Comparison of ENCODE assay signal across 23 mouse cellular contexts in genomic region chr5:106814611-106815010, GRCm38 (mm10).
DNase-seq lines count a peak whose midpoint lies in the region; ATAC-seq and TF ChIP-seq lines count a peak whose summit lies in the region.
"Had no signal": no experiment of that assay in that cellular context is flagged by ENCODE, and none has a peak within 500 bp of the region (broad histone marks: within the 10 kb centered on the region; RNA-seq: fewer than 3 reads in every experiment).

No protein-coding gene starts in this region.

- no peak for TF ChIP-seq EP300 in liver, postnatal 0 days (IDR thresholded peaks at IDR 0.05; ENCODE audit: low read depth)

- H3K4me1 ChIP-seq in liver, embryonic 15.5 days (replicated peaks), result no peaks in the 10 kb centered on the region
- peaks cover 76% of the 10 kb centered on the region for H3K4me1 ChIP-seq in megakaryocyte, embryonic 14.5 days
- peaks cover 5% of the 10 kb centered on the region; the same call in 1 of the 2 replicates for H3K4me1 ChIP-seq in liver, postnatal 0 days (ENCODE audit: insufficient read depth)

- no peaks in the 10 kb centered on the region for H3K9me3 ChIP-seq in liver, embryonic 15.5 days (replicated peaks)
- H3K9me3 ChIP-seq in megakaryocyte, embryonic 14.5 days, result no peaks in the 10 kb centered on the region
- no peaks in the 10 kb centered on the region for H3K9me3 ChIP-seq in liver, postnatal 0 days (ENCODE audit: low read length)
- H3K9me3 ChIP-seq: embryonic facial prominence, embryonic 10.5 days; embryonic facial prominence, embryonic 12.5 days; forebrain, embryonic 13.5 days; G1E had no signal

- no peak for TF ChIP-seq CTCF in liver, postnatal 0 days (IDR thresholded peaks at IDR 0.05; ENCODE audit: low read depth)

- H3K36me3 ChIP-seq in liver, embryonic 15.5 days (replicated peaks), result no peaks in the 10 kb centered on the region
- H3K36me3 ChIP-seq in megakaryocyte, embryonic 14.5 days (replicated peaks; ENCODE audit: low read length), result no peaks in the 10 kb centered on the region
- no peaks in the 10 kb centered on the region for H3K36me3 ChIP-seq in liver, postnatal 0 days (replicated peaks; ENCODE audit: insufficient read depth, low read length)
- H3K36me3 ChIP-seq: embryonic facial prominence, embryonic 10.5 days; embryonic facial prominence, embryonic 12.5 days; G1E had no signal

- WGBS in liver, embryonic 15.5 days (ENCODE audit: insufficient replicate concordance), result 42% methylated on average over 6 of the region's 6 CpGs
- WGBS in liver, postnatal 0 days (ENCODE audit: insufficient replicate concordance), result 37% methylated on average over 6 of the region's 6 CpGs

- H3K9ac ChIP-seq in liver, embryonic 15.5 days, result no peak overlapping the region
- no peak overlapping the region for H3K9ac ChIP-seq in liver, postnatal 0 days (replicated peaks)
- H3K9ac ChIP-seq: embryonic facial prominence, embryonic 12.5 days; forebrain, embryonic 13.5 days had no signal

- no peak overlapping the region for H3K4me3 ChIP-seq in liver, embryonic 15.5 days (replicated peaks)
- H3K4me3 ChIP-seq in megakaryocyte, embryonic 14.5 days (replicated peaks), result peak overlapping the region; percentile 69
- no peak overlapping the region for H3K4me3 ChIP-seq in liver, postnatal 0 days (ENCODE audit: low read depth, low read length)
- H3K4me3 ChIP-seq: embryonic facial prominence, embryonic 10.5 days; embryonic facial prominence, embryonic 12.5 days; forebrain, embryonic 13.5 days had no signal

- peak; percentile 41; the same call in 1 of the 2 replicates for ATAC-seq in frontal cortex, adult (ENCODE audit: low TSS enrichment)
- peak; percentile 71 for ATAC-seq in liver, embryonic 15.5 days (ENCODE audit: insufficient read depth)
- ATAC-seq in megakaryocyte, adult 5-6 weeks (ENCODE audit: poor library complexity, severe bottlenecking), result no peak
- 0 out of 2 replicates have a peak, but pooled peaks have one; percentile 29 for ATAC-seq in liver, postnatal 0 days
- ATAC-seq: activated CD4-positive, CD25-positive, alpha-beta regulatory T cell, adult 4 months; CD4-positive, CD25-positive, alpha-beta regulatory T cell, adult 4 months; forebrain, embryonic 13.5 days; Patski had no signal

- H3K27me3 ChIP-seq in liver, embryonic 15.5 days, result peaks cover 13% of the 10 kb centered on the region
- H3K27me3 ChIP-seq in megakaryocyte, embryonic 14.5 days (replicated peaks), result peaks cover 41% of the 10 kb centered on the region
- no peaks in the 10 kb centered on the region for H3K27me3 ChIP-seq in liver, postnatal 0 days (ENCODE audit: insufficient read depth, low read length)

- H3K4me2 ChIP-seq in liver, embryonic 15.5 days, result peak overlapping the region; percentile 27
- no peak overlapping the region for H3K4me2 ChIP-seq in liver, postnatal 0 days (ENCODE audit: low read depth, low read length)
- H3K4me2 ChIP-seq: embryonic facial prominence, embryonic 12.5 days; forebrain, embryonic 13.5 days had no signal

- DNase-seq in frontal cortex, postnatal 10 days (ENCODE audit: low spot score in 2 of 2), result no peak
- no peak for DNase-seq in liver
- DNase-seq in liver, postnatal 0 days, result no peak
- DNase-seq: adrenal gland, adult 8-10 months; adrenal gland, postnatal 14 days; adrenal gland, postnatal 36 days; B cell, adult 2 months; cerebellum, adult 11-12 months; cerebellum, adult 2 months; cerebellum, adult 9-10 months; cerebellum, postnatal 10 days; cerebellum, postnatal 25 days had no signal

- H3K27ac ChIP-seq in liver, embryonic 15.5 days (replicated peaks), result no peak overlapping the region
- H3K27ac ChIP-seq in liver, postnatal 0 days (ENCODE audit: low read depth), result no peak overlapping the region
- H3K27ac ChIP-seq: embryonic facial prominence, embryonic 10.5 days; embryonic facial prominence, embryonic 12.5 days; forebrain, embryonic 13.5 days had no signal
